Mouse (Mus musculus) MEL (cell line): ENCODE measurements at regions not wholly inside any gene's neighbourhood (a gene's known extent, or its start where the extent isn't known, plus 50 kb on each side); places are given as distances from the start of the nearest gene placed in this dataset.

Experiments
- DNase-seq: peaks from one replicate; pipeline ENCODE4 v3.0.0; 2011; ENCODE audit warnings: low read depth, low spot score
- H3K27ac ChIP-seq: 2 replicates; pipeline ENCODE4 v1.5.1; 2012; ENCODE audit warnings: low read depth, mild to moderate bottlenecking, control low read depth, low read length, moderate library complexity; ENCODE audit not compliant: control insufficient read depth
- H3K27me3 ChIP-seq, 2 experiments: fragments of 150-350 bp in 1 of 2; sonication (generic) in 1 of 2; 2 replicates each; pipeline ENCODE4 v1.6.1; 2012; ENCODE audit warnings: low read length in 2 of 2, mild to moderate bottlenecking in 2 of 2, improper control_type of control experiment in 1 of 2, moderate library complexity in 1 of 2; ENCODE audit not compliant: insufficient read depth in 2 of 2, control insufficient read depth in 1 of 2
- H3K36me3 ChIP-seq, 2 experiments: 2 replicates each; pipeline ENCODE4 v1.6.1; 2012 to 2014; ENCODE audit warnings: low read length in 2 of 2, improper control_type of control experiment in 1 of 2, inconsistent platforms in 1 of 2, mild to moderate bottlenecking in 1 of 2; ENCODE audit not compliant: insufficient read depth in 2 of 2, control insufficient read depth in 1 of 2
- H3K4me1 ChIP-seq, 2 experiments: fragments of 150-350 bp in 1 of 2; sonication (generic) in 1 of 2; 2 replicates each; pipeline ENCODE4 v1.6.1; 2012; ENCODE audit warnings: low read length in 2 of 2, improper control_type of control experiment in 1 of 2, mild to moderate bottlenecking in 1 of 2; ENCODE audit not compliant: insufficient read depth in 2 of 2, control insufficient read depth in 1 of 2
- H3K4me3 ChIP-seq, 2 experiments: fragments of 150-350 bp in 1 of 2; sonication (generic) in 1 of 2; 2 replicates each; pipeline ENCODE4 v1.5.1; 2012; ENCODE audit warnings: low read depth in 2 of 2, low read length in 2 of 2, mild to moderate bottlenecking in 2 of 2, moderate library complexity in 2 of 2, control low read depth in 1 of 2, improper control_type of control experiment in 1 of 2; ENCODE audit not compliant: control insufficient read depth in 1 of 2, insufficient read depth in 1 of 2
- H3K79me2 ChIP-seq: 2 replicates; pipeline ENCODE4 v1.6.1; 2012; ENCODE audit warnings: mild to moderate bottlenecking, low read length, moderate library complexity; ENCODE audit not compliant: control insufficient read depth, poor library complexity, insufficient read depth
- H3K9ac ChIP-seq: 2 replicates; pipeline ENCODE4 v1.6.1; 2012; ENCODE audit warnings: low read depth, mild to moderate bottlenecking, control low read depth, low read length, moderate library complexity; ENCODE audit not compliant: control insufficient read depth, poor library complexity, severe bottlenecking
- H3K9me3 ChIP-seq: fragments of 150-350 bp; sonication (generic); replicated peaks from 2 replicates; pipeline ENCODE4 v1.6.1; 2012; ENCODE audit warnings: mild to moderate bottlenecking, low read length, improper control_type of control experiment, moderate library complexity; ENCODE audit not compliant: insufficient read depth
- E2F4 ChIP-seq: IDR thresholded peaks from 2 replicates; pipeline ENCODE4 v1.6.1; 2011; ENCODE audit warnings: low read depth, low read length, improper control_type of control experiment, borderline replicate concordance
- ELF1 ChIP-seq: IDR thresholded peaks from 2 replicates; pipeline ENCODE4 v1.6.1; 2014; ENCODE audit warnings: low read depth, mild to moderate bottlenecking, inconsistent platforms, low read length, improper control_type of control experiment, moderate library complexity
- EP300 ChIP-seq, 2 experiments: IDR thresholded peaks; 2 replicates each; pipeline ENCODE4 v1.6.1; 2011; ENCODE audit warnings: improper control_type of control experiment in 2 of 2, low read length in 2 of 2, low read depth in 1 of 2, mild to moderate bottlenecking in 1 of 2
- GABPA ChIP-seq: IDR thresholded peaks from 2 replicates; pipeline ENCODE4 v1.6.1; 2012; ENCODE audit warnings: low read depth, mild to moderate bottlenecking, inconsistent platforms, low read length, improper control_type of control experiment, moderate library complexity
- MAFK ChIP-seq: IDR thresholded peaks from 2 replicates; pipeline ENCODE4 v1.6.1; 2011; ENCODE audit warnings: low read depth, mild to moderate bottlenecking, low read length, improper control_type of control experiment, borderline replicate concordance
- MEF2A ChIP-seq: IDR thresholded peaks from 2 replicates; pipeline ENCODE4 v1.6.1; 2014; ENCODE audit warnings: low read depth, mild to moderate bottlenecking, inconsistent platforms, low read length, improper control_type of control experiment; ENCODE audit not compliant: poor library complexity, insufficient replicate concordance, severe bottlenecking; ENCODE audit errors: extremely low read depth
- MXI1 ChIP-seq: IDR thresholded peaks from 2 replicates; pipeline ENCODE4 v1.6.1; 2011; ENCODE audit warnings: mild to moderate bottlenecking, low read depth, low read length, improper control_type of control experiment
- MYB ChIP-seq: IDR thresholded peaks from 2 replicates; pipeline ENCODE4 v1.6.1; 2011; ENCODE audit warnings: mild to moderate bottlenecking, low read depth, low read length, improper control_type of control experiment
- NELFE ChIP-seq: IDR thresholded peaks from 2 replicates; pipeline ENCODE4 v1.6.1; 2011; ENCODE audit warnings: low read depth, low read length, improper control_type of control experiment
- NRF1 ChIP-seq: IDR thresholded peaks from 2 replicates; pipeline ENCODE4 v1.6.1; 2014; ENCODE audit warnings: low read depth, mild to moderate bottlenecking, inconsistent platforms, low read length, improper control_type of control experiment, moderate library complexity; ENCODE audit not compliant: poor library complexity, insufficient read depth, severe bottlenecking
- POLR2A ChIP-seq, 2 experiments: IDR thresholded peaks; 2 replicates each; pipeline ENCODE4 v1.6.1; 2011 to 2012; ENCODE audit warnings: low read length in 2 of 2, mild to moderate bottlenecking in 2 of 2, control low read depth in 1 of 2, improper control_type of control experiment in 1 of 2, low read depth in 1 of 2, moderate library complexity in 1 of 2; ENCODE audit not compliant: control insufficient read depth in 1 of 2, insufficient read depth in 1 of 2, poor library complexity in 1 of 2
- POLR2AphosphoS2 ChIP-seq: IDR thresholded peaks from 2 replicates; pipeline ENCODE4 v1.6.1; 2011; ENCODE audit warnings: low read length, improper control_type of control experiment
- POLR2AphosphoS5 ChIP-seq: IDR thresholded peaks from 2 replicates; pipeline ENCODE4 v1.6.1; 2012; ENCODE audit warnings: low read depth, borderline replicate concordance, mild to moderate bottlenecking, inconsistent platforms, low read length, moderate library complexity, mixed read lengths
- RCOR1 ChIP-seq: IDR thresholded peaks from 2 replicates; pipeline ENCODE4 v1.6.1; 2012; ENCODE audit warnings: low read depth, mild to moderate bottlenecking, inconsistent platforms, low read length, improper control_type of control experiment
- SMC3 ChIP-seq: IDR thresholded peaks from 2 replicates; pipeline ENCODE4 v1.6.1; 2011; ENCODE audit warnings: low read depth, low read length, improper control_type of control experiment
- UBTF ChIP-seq: IDR thresholded peaks from 2 replicates; pipeline ENCODE4 v1.6.1; 2012; ENCODE audit warnings: low read depth, mild to moderate bottlenecking, inconsistent platforms, low read length, improper control_type of control experiment, moderate library complexity, borderline replicate concordance; ENCODE audit not compliant: insufficient read depth
- USF1 ChIP-seq: IDR thresholded peaks from 2 replicates; pipeline ENCODE4 v1.6.1; 2014; ENCODE audit warnings: low read depth, mild to moderate bottlenecking, inconsistent platforms, low read length, improper control_type of control experiment, moderate library complexity
- ZC3H11A ChIP-seq: IDR thresholded peaks from 2 replicates; pipeline ENCODE4 v1.6.1; 2012; ENCODE audit warnings: low read depth, mild to moderate bottlenecking, inconsistent platforms, low read length, improper control_type of control experiment
- ZKSCAN1 ChIP-seq: IDR thresholded peaks from 2 replicates; pipeline ENCODE4 v1.6.1; 2012; ENCODE audit warnings: low read depth, mild to moderate bottlenecking, inconsistent platforms, low read length, improper control_type of control experiment, moderate library complexity

DNA sequence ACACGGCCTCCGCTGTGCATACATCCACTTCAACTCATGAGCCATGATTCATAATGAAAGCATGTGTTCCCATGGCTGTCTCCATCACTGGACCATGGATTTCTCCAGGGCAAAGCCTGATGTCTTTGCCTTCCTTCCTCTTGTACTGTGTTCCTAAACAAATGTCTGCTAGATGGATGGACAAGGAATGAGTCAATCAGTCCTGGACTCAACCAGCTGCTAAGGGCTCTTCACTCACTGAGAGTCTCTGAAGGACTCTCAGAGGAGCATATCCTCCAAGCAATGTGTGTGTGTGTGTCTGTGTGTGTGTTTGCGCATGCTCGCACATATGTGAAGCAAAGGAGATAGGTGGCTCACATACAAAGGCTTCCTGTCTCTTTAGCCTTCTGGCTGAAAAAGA lies 156.0 kb upstream of the Nrip1 start:
- Histone ChIP-seq H3K27me3 (peaks cover 0 to 2% of the 10 kb centered on the region in 2 experiments; a peak in 1 of 4 replicates), H3K9ac (no peak overlapping the region), H3K4me1 (peaks cover 0 to 8% of the 10 kb centered on the region in 2 experiments; a peak in 2 of 4 replicates), H3K4me3 (no peak overlapping the region), H3K27ac (no peak overlapping the region), H3K36me3 (peaks cover 0 to 5% of the 10 kb centered on the region in 2 experiments; a peak in 2 of 4 replicates), H3K79me2 (no peaks in the 10 kb centered on the region), H3K9me3 (no peaks in the 10 kb centered on the region)
- TF ChIP-seq MEF2A (no peak), POLR2AphosphoS2 (no peak), GABPA (no peak)
- DNase-seq: no peak

DNA sequence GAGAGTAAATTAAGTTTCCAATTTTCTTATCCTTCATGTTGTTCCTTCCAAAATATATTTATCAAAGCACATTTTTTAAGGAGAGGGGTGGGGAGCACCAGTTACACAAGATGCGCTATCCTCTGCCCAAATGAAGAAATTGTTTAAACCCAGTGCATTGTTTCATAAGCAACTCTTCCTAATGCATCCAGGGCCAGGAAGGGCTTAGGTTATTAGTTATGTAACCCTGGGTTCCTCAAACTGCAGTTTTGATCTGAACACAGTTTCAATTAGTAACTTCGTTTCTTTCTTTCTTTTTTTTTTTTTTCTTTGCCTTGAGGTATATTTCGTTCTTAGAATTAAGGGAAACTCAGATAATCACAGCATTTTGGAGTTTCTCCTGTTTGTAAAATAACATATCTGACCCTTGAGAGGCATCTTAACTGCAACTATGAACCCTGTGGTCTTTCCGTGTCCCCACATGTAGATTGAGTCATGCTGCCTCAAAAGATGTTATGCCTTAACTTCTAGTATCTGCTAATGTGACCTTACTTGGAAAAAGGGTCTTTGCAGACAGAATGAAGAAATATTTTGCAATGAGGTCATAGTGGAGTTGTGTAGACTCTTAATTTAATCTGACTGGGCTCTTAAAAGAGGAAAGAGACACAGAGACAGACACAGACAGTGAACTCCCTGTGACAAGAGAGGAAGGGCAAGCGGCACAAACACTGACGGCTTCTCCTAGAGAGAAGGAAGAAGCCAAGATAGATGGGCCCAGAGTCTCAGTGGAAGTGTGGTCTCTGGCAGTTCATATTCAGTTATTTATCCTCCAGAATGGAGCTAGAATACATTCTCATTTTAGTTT lies 153.7 kb upstream of the Nrip1 start:
- peaks cover 0 to 8% of the 10 kb centered on the region in 2 experiments; a peak in 2 of 4 replicates for H3K4me1 ChIP-seq
- no peaks in the 10 kb centered on the region for H3K9me3 ChIP-seq
- H3K27ac ChIP-seq: no peak overlapping the region
- no peak overlapping the region for H3K4me3 ChIP-seq
- no peak overlapping the region for H3K9ac ChIP-seq
- DNase-seq: no peak
- H3K27me3 ChIP-seq: peaks cover 0 to 2% of the 10 kb centered on the region in 2 experiments; a peak in 1 of 4 replicates
- no peaks in the 10 kb centered on the region for H3K79me2 ChIP-seq
- TF ChIP-seq MYB: no peak
- TF ChIP-seq NELFE: no peak
- no peak for TF ChIP-seq POLR2AphosphoS2
- no peak for TF ChIP-seq MXI1
- TF ChIP-seq EP300 (IDR thresholded peaks at IDR 0.05; ENCODE audit: low read depth in 1 of 2, low read length in 2 of 2): no peak
- TF ChIP-seq MAFK: no peak
- no peak for TF ChIP-seq E2F4
- no peak for TF ChIP-seq POLR2A (IDR thresholded peaks at IDR 0.05; ENCODE audit: control insufficient read depth in 1 of 2, insufficient read depth in 1 of 2, low read depth in 1 of 2, low read length in 2 of 2, poor library complexity in 1 of 2)
- TF ChIP-seq ELF1: no peak
- no peak for TF ChIP-seq NRF1
- no peak for TF ChIP-seq RCOR1
- TF ChIP-seq ZC3H11A: no peak
- no peak for TF ChIP-seq UBTF
- no peak for TF ChIP-seq POLR2AphosphoS5
- no peak for TF ChIP-seq USF1
- TF ChIP-seq ZKSCAN1: no peak
- no peak for TF ChIP-seq SMC3
- TF ChIP-seq GABPA: no peak
- peaks cover 0 to 4% of the 10 kb centered on the region in 2 experiments; a peak in 1 of 4 replicates for H3K36me3 ChIP-seq
